Mouse (Mus musculus): ENCODE measurements around the gene Slc37a3. TPM values are rescaled to one million over a fixed set of nuclear protein-coding genes. Genes with fewer than 3 reads are reported as not detected.

The Slc37a3 gene
- polyA plus RNA-seq, 1 experiment, result 13.2 TPM

- Histone ChIP-seq H3K4me3 (ENCODE audit: low read depth, low read length) (no peak overlapping the region), H3K27ac (ENCODE audit: insufficient read depth, low read depth, low read length) (no peak overlapping the region), H3K4me1 (ENCODE audit: control insufficient read depth, insufficient read depth, insufficient read length, low read length) (peaks cover 16% of the 10 kb centered on the region), H3K27me3 (ENCODE audit: control insufficient read depth, insufficient read depth, low read length) (no peaks in the 10 kb centered on the region), H3K36me3 (ENCODE audit: control insufficient read depth, insufficient read depth, low read length) (no peaks in the 10 kb centered on the region)
- TF ChIP-seq CTCF (IDR thresholded peaks at IDR 0.05; ENCODE audit: extremely low read depth, insufficient read length, insufficient replicate concordance, low read depth, low read length) (no peak), POLR2A (IDR thresholded peaks at IDR 0.05; ENCODE audit: low read depth, low read length) (no peak)
- WGBS, result 27% methylated on average over 8 of the region's 9 CpGs
Measured at GRCm38 (mm10) chr6:39286053-39286731, 91.3 kb downstream of the Slc37a3 start.

GRCm38 (mm10) chr6:39284836-39285235, 92.6 kb downstream of the Slc37a3 start:
- WGBS, result 94% methylated on average over 3 of the region's 3 CpGs
- H3K4me3 ChIP-seq (ENCODE audit: low read depth, low read length), result no peak overlapping the region
- H3K36me3 ChIP-seq (ENCODE audit: control insufficient read depth, insufficient read depth, low read length), result no peaks in the 10 kb centered on the region
- TF ChIP-seq POLR2A (IDR thresholded peaks at IDR 0.05; ENCODE audit: low read depth, low read length) (no peak), CTCF (IDR thresholded peaks at IDR 0.05; ENCODE audit: extremely low read depth, insufficient read length, insufficient replicate concordance, low read depth, low read length) (no peak)
- no peak overlapping the region for H3K27ac ChIP-seq (ENCODE audit: insufficient read depth, low read depth, low read length)
- H3K4me1 ChIP-seq (ENCODE audit: control insufficient read depth, insufficient read depth, insufficient read length, low read length), result peaks cover 16% of the 10 kb centered on the region
- no peaks in the 10 kb centered on the region for H3K27me3 ChIP-seq (ENCODE audit: control insufficient read depth, insufficient read depth, low read length)

Other genes with a start within 250 kb of the Slc37a3 start
- 1.4 and 3.6 TPM in 2 replicates for gene Kdm7a, start 170.9 kb downstream of the Slc37a3 start, polyA plus RNA-seq (2012; rRNA removed)
- 1.9 and 8.3 TPM in 2 replicates for gene Rab19, start 3.5 kb upstream of the Slc37a3 start, polyA plus RNA-seq (2012; rRNA removed)
- 55.7 and 124 TPM in 2 replicates for gene Mkrn1, start 42.8 kb upstream of the Slc37a3 start, polyA plus RNA-seq (2012; rRNA removed)
- gene Dennd2a, start 180.2 kb upstream of the Slc37a3 start, polyA plus RNA-seq (2012; rRNA removed), result 1.9 and 2.7 TPM in 2 replicates
- 7.7 and 10.4 TPM in 2 replicates for gene Adck2, start 196.2 kb upstream of the Slc37a3 start, polyA plus RNA-seq (2012; rRNA removed)
- not detected in 2 replicates for gene Gm42420, start 208.1 kb upstream of the Slc37a3 start, polyA plus RNA-seq (2012; rRNA removed)
- 509 and 551 TPM in 2 replicates for gene Ndufb2, start 214.9 kb upstream of the Slc37a3 start, polyA plus RNA-seq (2012; rRNA removed)